Mouse (Mus musculus) lung, postnatal 0 days (tissue): ENCODE data around the gene Zranb3.

Source experiments
- CTCF ChIP-seq: IDR thresholded peaks from 2 replicates; pipeline ENCODE4 v1.5.1; 2016; ENCODE audit warnings: antibody characterized with exemption, mild to moderate bottlenecking
- EP300 ChIP-seq: IDR thresholded peaks from 2 replicates; pipeline ENCODE4 v1.6.1; 2016; ENCODE audit warnings: antibody characterized with exemption, mild to moderate bottlenecking, control low read depth

DNA sequence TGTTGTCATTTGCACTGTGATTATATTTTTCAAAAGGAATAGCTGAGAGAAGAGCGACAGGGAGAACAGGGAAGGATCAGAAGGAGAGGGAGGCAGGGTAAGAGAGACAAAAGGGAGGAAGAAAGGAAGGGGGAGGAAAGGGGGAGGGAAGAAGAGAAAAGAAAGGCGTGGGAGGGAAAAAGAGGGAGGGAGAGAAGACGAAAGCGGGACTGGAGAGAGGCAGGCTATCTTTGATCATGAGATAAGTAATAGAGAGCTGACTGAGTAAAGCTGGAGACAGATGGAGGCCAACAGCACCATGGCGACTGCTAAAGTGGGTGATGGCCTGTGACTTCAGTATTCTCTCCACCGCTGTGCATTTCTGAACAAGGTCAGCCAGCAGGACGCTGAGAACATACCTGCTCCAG lies 143.5 kb downstream of the Zranb3 start:
- TF ChIP-seq CTCF = no peak
- no peak for TF ChIP-seq EP300
